Mouse (Mus musculus) mature B cell (primary cell): ENCODE results near the gene Edem1.

Experiments used
- in situ Hi-C: fragments of 300-500 bp; cut with MboI; formaldehyde crosslinking; loops from 2 replicates; pipeline ENCODE4 v1.14.3; 2019

Gene Edem1

DNA sequence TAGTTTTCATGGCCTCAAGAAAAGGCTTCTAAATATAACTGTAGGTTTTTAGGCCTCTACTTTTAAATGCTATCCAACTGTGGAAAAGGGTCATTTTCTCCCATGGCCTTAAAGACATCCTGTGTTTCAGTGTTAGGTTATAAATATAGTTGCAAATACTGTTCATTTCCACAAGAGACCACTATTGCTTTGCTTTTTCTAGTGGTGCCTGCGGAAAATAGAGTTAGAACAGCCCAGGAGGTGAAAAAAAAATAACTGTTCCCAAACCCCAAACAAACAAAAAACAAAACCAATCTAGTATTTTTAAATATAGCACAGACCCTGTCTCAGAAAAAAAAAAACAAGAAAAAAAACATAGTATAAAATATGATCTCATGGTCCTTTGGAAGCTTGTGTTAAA lies 46.9 kb downstream of the Edem1 start:
- in situ Hi-C loops, result no loop called here

DNA sequence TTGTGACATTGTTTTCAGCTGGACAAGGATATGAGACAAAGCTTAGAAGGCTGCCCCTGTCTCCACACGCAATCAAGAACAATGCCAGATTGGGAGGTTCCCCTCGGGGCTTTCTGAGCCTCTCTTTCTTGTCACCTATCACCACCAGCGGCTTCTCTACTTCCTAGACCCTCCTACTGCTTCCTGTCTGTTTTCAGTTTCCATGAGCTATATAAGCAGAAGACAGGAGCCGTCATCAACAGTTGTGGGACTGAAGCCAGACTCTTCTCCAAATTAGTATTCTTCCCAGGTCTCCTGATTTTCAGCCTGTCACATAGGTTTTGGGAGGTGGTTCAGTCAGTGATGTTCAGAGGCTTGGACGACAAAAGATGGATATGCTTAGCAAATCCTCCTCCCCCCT lies 47.6 kb downstream of the Edem1 start:
- in situ Hi-C loops, result no loop called here

DNA sequence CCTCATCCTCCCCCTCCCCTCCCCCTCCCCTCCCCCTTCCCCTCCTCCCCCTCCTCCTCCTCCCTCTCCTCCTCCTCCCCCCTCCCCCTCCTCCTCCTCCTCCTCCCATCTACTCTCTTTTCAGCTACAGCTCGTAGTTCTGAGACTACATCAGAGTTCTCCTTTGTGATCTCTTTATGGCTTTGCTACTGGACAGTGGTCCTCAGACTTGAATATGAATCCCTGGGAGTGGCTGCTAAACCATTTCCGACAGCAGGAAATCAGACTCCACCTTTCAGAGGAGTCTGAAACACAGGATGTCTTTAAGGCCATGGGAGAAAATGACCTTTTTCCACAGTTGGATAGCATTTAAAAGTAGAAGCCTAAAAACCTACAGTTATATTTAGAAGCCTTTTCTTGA lies 48.0 kb downstream of the Edem1 start:
- in situ Hi-C loops, result no loop called here

DNA sequence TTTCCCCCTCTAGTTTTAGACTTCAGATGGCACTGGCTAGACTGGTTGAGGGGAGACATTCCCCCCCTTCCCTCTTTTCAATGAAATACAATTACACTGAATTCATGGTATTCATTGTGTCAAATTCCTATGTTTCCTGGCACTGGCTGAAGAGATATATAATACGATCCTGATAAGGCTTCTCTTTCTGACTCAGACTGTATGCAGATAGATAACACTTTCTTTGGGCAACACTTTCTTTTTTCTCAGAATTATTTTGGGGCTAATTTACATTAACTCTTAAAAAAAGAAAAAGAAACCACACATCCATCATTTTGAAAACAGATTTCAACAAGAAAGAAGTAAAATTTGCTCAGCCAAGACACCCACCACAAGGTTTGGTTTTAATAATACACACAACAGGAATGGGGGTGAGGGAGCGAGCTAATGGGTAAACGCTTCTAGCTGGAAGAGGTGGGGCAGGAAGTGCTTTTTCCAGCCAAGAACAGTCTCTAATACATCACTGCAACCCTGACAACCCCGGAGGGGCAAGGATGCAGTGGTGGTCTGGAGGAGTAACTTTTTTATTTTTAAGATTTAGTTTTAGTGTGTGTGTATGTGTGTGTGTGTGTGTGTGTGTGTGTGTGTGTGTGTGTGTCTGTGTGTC lies 52.0 kb downstream of the Edem1 start:
- in situ Hi-C loops, result no loop called here

DNA sequence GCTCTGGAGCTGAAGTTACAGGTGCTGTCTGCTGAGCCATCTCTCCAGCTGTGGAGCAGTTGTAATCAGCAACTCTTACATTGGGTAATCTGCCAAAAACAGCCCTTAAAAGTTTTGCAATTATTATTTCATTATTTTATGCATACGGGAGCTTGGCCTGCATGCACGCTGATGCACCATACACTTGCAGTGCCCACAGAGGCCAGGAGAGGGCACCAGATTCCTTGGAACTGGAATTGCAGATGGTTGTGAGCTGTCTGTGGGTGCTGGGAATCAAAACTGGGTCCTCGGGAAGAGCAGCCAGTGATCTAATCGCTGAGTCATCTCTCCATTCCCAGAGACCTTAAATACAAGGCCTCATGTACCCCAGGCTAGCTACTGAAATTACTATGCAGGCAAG lies 52.6 kb downstream of the Edem1 start:
- in situ Hi-C loops, result no loop called here

DNA sequence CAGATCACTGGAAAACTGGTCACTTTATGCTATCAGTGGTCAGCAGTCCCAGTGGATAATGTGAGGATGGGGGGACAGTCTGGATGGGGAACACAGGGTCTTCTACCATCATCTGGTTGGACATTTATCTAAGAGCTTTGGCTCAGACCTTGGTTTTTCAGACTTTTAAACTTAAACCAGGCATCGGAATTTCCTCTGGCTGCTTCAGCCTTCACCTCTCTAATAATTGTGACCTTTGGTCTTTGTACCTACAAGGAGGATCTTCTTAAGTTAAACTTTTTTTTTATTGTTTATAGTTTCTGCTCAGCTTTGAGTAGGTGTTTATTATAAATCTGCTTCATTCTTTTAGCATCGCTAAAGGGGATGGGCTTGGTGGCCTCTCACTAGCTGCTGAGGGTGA lies 55.4 kb downstream of the Edem1 start:
- in situ Hi-C loops, result no loop called here

DNA sequence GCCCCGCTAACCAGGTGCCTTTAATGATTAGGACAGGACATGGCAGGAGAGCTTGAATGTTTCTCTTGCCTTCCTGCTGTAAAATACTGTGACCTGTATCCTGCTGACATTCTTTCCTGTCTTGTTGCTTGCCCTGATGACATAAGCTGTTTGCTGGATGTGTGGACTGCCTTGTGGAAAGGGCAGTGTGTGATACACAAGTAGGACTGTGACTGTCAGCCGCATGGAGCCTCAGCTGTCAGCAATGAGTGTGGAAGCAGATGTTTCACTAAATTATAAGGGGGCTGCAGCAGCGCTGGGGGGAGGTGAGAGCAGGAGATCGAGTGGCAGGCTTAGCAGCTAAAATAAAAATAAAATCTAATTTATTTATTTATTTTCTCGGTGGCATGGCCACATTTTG lies 56.2 kb downstream of the Edem1 start:
- in situ Hi-C loops, result no loop called here

DNA sequence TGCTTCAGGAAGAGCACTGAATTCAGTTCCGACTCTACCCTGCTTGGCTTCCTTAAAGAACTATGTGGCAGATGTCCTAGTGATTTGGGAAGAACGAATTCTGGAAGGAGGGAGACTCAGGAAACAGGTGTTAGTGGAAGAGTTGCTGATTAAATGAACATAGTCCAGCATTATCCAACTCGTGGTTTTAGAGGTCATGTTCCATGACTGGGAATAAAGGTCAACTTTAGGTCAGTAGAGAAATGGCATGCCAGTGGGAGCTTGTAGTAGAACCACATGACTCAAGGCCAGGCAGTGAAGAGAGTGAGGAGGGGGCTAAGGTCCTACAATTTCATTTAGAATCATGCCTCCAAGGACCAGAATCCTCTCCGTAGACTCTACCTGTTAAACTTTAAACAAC lies 57.9 kb downstream of the Edem1 start:
- in situ Hi-C loops, result no loop called here

DNA sequence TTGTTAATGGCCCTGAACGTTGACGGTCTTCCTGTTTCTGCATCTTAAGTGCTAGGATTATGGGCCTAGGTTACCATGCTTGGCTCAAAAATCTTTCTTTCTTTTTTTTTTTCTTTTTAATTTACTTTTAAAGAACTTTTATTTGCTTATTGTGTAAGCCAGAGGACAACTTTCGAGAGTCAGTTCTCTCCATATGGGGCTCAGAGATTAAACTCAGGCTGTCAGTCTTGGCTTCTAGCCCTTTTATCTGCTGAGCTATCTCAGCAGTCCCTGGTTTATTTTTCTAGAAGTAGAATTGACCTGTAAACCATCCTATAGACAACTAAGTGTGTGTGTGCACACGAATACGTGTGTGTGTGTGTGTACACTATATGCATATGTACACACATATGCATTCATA lies 64.1 kb downstream of the Edem1 start:
- in situ Hi-C loops, result no loop called here

DNA sequence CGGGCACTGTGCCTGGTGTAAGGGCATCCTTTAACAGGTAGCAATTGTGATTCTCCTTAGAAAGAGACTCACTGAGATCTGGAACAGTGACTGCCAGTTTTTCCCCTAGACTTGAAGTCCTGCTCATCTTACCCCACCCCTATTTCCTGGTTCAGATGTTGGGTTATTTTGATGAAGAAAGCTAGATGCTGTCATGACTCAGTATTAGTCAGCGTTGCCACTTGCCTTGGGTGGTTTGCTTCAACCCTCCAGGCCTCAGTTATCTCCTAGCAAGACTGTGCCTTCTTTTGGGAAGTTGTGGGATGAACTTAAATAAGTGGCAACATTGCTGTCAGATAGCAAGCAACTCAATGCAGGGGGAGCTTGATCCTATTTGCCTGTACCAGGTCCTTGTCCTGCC lies 66.7 kb downstream of the Edem1 start:
- in situ Hi-C loops, result no loop called here

DNA sequence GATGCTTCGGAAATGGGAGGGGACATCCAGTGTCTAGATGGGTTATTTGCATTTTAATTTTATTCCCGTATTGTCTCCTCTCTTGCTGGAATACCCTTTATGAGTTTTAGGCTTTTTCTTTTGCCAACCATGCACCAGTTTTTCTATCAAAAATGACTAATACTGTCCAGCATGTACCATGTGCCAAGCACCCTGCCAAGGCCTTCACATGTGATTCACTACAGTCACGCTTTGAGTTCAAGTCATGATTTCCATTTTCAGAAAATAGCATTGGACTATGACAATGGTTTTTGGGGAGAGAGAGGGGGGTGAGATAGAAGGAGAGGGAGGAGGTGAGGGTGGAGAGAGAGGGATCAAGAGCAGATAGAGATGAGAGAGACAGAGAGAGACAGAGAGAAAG lies 67.5 kb downstream of the Edem1 start:
- in situ Hi-C loops, result no loop called here

DNA sequence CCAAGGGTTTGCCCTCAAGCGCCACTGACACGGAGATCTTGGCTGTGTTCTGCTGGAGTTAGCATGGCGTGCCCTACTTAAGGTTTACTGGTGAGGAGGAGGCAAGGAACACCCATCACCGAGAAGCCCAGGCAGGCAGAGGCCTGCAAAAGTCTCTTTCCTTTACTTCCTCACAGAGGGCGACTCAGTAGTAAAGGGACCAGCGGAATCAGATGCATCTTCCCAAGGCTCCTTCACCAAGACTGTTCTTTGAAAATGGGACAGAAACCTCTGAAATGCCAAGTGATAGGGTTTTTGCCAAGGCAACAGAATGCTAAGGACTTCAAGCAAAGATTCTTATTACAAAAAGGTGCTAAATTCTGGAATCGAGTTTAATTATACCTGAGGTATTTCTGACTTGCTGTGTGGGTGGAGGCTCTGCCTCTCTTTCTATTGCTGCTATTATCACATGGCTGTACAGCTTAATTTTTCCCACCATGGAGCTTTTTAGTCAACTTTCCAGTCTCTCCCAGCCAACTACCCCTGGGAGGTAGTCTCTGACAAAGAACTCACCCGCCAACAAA lies 68.2 kb downstream of the Edem1 start:
- in situ Hi-C loops, result no loop called here

DNA sequence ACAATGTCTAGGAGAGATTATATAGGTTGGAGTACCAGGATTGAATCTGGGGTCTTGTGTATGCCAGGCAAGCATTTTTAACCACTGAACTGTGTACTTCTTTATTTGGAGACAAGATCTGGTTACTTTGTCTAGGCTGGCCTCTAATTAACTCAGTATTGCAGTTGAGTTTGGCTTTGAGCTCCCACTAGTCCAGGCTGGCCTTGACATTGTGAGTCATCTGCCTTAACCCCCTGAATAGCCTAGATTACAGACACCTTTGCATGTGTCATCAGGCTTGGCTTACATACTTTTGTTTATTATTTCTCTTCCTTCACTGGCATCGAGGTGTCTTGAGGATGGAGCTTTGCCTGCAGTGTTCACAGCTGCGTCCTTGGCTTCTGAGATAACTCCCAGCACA lies 70.8 kb downstream of the Edem1 start:
- in situ Hi-C loops, result no loop called here

DNA sequence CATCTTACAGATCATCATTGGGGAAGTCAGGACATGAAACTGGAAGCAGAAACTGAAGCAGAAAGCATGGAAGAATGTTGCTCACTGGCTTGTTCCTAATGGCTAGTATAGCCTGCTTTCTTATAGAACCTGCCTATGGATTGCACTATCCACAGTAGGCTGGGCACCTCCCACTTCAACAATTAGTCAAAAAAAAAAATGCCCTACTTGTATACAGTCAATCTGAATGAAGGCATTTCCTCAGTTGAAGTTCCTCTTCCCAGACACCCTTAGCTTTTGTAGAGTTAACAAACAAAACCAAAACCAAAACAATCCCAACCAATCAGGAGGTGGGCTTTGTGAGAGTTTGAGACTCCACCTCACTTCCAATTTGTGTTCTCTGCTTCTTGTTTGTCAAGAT lies 73.7 kb downstream of the Edem1 start:
- in situ Hi-C loops, result no loop called here

DNA sequence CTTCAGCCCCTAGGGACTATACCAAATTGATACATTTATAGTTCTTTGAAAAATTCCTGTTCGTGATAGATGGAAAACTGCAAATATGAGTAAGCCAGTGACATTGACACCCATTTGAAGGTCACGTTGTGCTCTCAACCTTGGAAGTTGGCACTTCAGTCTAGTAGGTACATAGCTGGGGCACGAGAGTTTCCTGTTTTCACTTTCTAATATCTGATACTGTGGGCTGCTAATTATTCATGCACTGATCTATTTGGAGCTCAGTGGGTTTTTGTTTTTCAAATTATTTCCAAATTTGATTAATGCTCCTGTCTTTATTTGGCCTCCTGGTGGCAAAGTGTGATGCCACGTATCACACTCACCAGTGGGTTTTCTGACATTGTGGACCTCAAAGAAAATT lies 74.8 kb downstream of the Edem1 start:
- in situ Hi-C loops, result no loop called here

DNA sequence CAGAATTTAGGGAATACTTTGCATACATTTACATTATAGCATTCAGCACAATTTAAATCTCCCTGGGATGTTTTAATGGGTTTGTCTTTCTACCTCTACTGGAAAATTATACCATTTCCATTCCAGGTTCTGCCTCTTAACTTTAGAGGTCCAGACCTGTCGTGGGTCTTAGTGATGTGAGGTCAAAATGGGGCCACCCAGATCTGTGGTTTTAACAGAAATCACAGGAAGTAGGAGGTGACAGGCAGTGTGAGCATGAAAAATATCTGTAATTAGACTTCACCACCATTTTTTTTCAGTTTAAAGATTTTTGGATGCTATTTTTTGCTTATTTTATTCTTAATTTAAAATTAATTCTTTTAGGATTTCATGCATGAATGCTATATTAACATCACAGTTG lies 78.1 kb downstream of the Edem1 start:
- in situ Hi-C loops, result no loop called here
